Mouse (Mus musculus): ENCODE results near the gene Ercc8.

Gene Ercc8

GRCm38 (mm10) chr13:108229191-108229590 is 70.7 kb downstream of the Ercc8 start:
- DNase-seq, result no peak

GRCm38 (mm10) chr13:108229634-108230330 is 71.3 kb downstream of the Ercc8 start:
- DNase-seq, result no peak

- peak; percentile 25 to 42 for DNase-seq
Measured at GRCm38 (mm10) chr13:108240012-108240411, 81.5 kb downstream of the Ercc8 start.

GRCm38 (mm10) chr13:108241715-108242114 is 83.2 kb downstream of the Ercc8 start:
- DNase-seq, result no peak
